Mouse (Mus musculus): ENCODE measurements around the gene Evl. TPM values are rescaled to one million over a fixed set of nuclear protein-coding genes. Genes with fewer than 3 reads are reported as not detected.
"Not testable (repeated sequence)": the region's sequence is repeated elsewhere in the genome, so short reads cannot be mapped to it uniquely, and the experiment has no call there.

Gene Evl
- polyA plus RNA-seq (2016; fragmentation: Nextera tagmentation; extraction: Ambion mirVana): 50.3 and 50.7 TPM in 2 replicates

GRCm38 (mm10) chr12:108554120-108554841 is at the start of gene Evl:
Gene Evl, plus strand, starts transcription at chr12:108554720.
- H3K27ac ChIP-seq: peak within 1 kb of the TSS; percentile 98
- no peaks in the 10 kb centered on the region for H3K27me3 ChIP-seq (ENCODE audit: low read depth, poor library complexity, severe bottlenecking)
- 2% methylated on average over 49 of the region's 50 CpGs for WGBS
- peaks cover 45% of the 10 kb centered on the region for H3K4me1 ChIP-seq
- peak; percentile 100 for DNase-seq (ENCODE audit: low spot score)
- H3K4me3 ChIP-seq: peak within 1 kb of the TSS; percentile 97
- no peaks in the 10 kb centered on the region for H3K9me3 ChIP-seq (replicated peaks)
- H3K36me3 ChIP-seq: no peaks in the 10 kb centered on the region

GRCm38 (mm10) chr12:108505846-108506245 is 48.7 kb upstream of the Evl start:
- peaks cover 6% of the 10 kb centered on the region; the same call in 1 of the 2 replicates for H3K36me3 ChIP-seq
- 77% methylated on average over 2 of the region's 2 CpGs for WGBS
- H3K4me1 ChIP-seq: peaks cover 10% of the 10 kb centered on the region; the same call in 1 of the 2 replicates
- no peak overlapping the region for H3K4me3 ChIP-seq
- no peak for DNase-seq (ENCODE audit: low spot score)
- H3K27ac ChIP-seq: no peak overlapping the region
- no peaks in the 10 kb centered on the region for H3K9me3 ChIP-seq (replicated peaks)
- no peaks in the 10 kb centered on the region for H3K27me3 ChIP-seq (ENCODE audit: low read depth, poor library complexity, severe bottlenecking)

DNA sequence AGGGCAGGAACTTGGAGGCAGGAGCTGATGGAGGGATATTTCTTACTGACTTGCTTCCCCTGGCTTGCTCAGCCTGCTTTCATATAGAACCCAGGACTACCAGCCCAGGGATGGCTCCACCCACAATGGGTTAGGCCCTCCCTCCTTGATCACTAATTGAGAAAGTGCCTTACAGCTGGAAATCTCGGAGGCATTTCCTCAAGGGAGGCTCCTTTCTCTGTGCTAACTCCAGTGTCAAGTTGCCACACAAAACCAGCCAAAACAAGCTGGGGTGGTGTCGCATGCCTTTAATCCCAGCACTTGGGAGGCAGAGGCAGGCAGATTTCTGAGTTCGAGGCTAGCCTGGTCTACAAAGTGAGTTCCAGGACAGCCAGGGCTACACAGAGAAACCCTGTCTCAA is 47.5 kb upstream of the Evl start:
- 79% methylated on average over 3 of the region's 3 CpGs for WGBS
- H3K4me3 ChIP-seq; DNase-seq (ENCODE audit: low spot score); H3K27me3 ChIP-seq (ENCODE audit: low read depth, poor library complexity, severe bottlenecking); H3K36me3 ChIP-seq; H3K27ac ChIP-seq; H3K9me3 ChIP-seq (replicated peaks): not testable (repeated sequence)
- H3K4me1 ChIP-seq: peaks cover 10% of the 10 kb centered on the region; the same call in 1 of the 2 replicates

- WGBS: 74% methylated on average over 7 of the region's 7 CpGs
- Histone ChIP-seq H3K4me1 (no peaks in the 10 kb centered on the region), H3K36me3 (peaks cover 19% of the 10 kb centered on the region), H3K9me3 (replicated peaks) (no peaks in the 10 kb centered on the region), H3K4me3 (no peak overlapping the region), H3K27ac (no peak overlapping the region), H3K27me3 (ENCODE audit: low read depth, poor library complexity, severe bottlenecking) (no peaks in the 10 kb centered on the region)
- DNase-seq (ENCODE audit: low spot score): no peak
Measured at GRCm38 (mm10) chr12:108510571-108510970, 43.9 kb upstream of the Evl start.

GRCm38 (mm10) chr12:108511009-108511408 is 43.5 kb upstream of the Evl start:
- H3K9me3 ChIP-seq (replicated peaks): no peaks in the 10 kb centered on the region
- H3K36me3 ChIP-seq: peaks cover 19% of the 10 kb centered on the region
- no peak for DNase-seq (ENCODE audit: low spot score)
- H3K4me3 ChIP-seq: no peak overlapping the region
- WGBS: 12% methylated on average over 3 of the region's 3 CpGs
- H3K27me3 ChIP-seq (ENCODE audit: low read depth, poor library complexity, severe bottlenecking): no peaks in the 10 kb centered on the region
- no peaks in the 10 kb centered on the region for H3K4me1 ChIP-seq
- no peak overlapping the region for H3K27ac ChIP-seq

GRCm38 (mm10) chr12:108515464-108515863 is 39.1 kb upstream of the Evl start:
- DNase-seq (ENCODE audit: low spot score): no peak
- Histone ChIP-seq H3K36me3 (peaks cover 32% of the 10 kb centered on the region), H3K4me3 (no peak overlapping the region), H3K4me1 (no peaks in the 10 kb centered on the region), H3K27me3 (ENCODE audit: low read depth, poor library complexity, severe bottlenecking) (no peaks in the 10 kb centered on the region), H3K27ac (no peak overlapping the region), H3K9me3 (replicated peaks) (no peaks in the 10 kb centered on the region)
- 94% methylated on average over 12 of the region's 12 CpGs for WGBS

DNA sequence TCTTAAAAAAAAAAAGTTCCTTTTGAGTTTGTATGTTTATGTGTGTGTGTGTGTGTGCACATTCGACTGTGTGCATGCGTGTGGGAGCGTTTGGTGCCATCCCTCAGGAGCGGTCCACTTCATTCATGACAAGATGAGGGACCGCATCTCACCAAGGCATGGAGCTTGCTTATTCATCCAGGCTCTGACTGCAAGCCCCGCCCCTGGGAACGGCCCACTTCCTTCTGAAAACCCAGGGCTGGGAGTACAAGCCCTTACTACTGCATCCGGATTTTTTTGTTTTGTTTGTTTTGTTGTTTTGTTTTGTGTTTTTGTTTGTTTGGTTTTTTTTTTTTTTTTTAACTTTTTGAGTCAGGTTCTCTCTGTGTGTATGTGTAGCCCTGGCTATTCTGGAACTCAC is 35.1 kb upstream of the Evl start:
- DNase-seq (ENCODE audit: low spot score): no peak
- no peak overlapping the region for H3K27ac ChIP-seq
- H3K9me3 ChIP-seq (replicated peaks): no peaks in the 10 kb centered on the region
- no peak overlapping the region for H3K4me3 ChIP-seq
- peaks cover 55% of the 10 kb centered on the region for H3K36me3 ChIP-seq
- 67% methylated on average over 8 of the region's 8 CpGs for WGBS
- H3K27me3 ChIP-seq (ENCODE audit: low read depth, poor library complexity, severe bottlenecking): no peaks in the 10 kb centered on the region
- H3K4me1 ChIP-seq: no peaks in the 10 kb centered on the region

DNA sequence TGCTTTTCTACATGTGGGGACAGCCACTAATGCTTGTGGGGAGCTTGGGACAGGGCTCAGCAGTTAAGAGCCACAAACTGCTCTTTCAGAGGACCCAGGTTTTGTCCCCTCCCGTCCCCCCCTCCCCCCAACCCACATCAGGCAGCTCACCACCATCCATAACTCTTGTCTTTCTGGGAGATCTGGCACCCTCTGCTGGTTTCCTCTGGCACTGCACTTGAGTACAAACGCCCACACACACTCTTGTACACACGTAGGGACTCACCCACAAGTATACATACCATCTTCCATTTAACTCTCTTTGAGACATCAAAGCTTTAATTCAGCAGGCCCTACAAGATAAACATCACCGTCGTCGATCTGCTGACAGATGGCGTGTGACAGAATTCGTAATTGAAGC is 25.3 kb upstream of the Evl start:
- Histone ChIP-seq H3K4me3 (no peak overlapping the region), H3K27ac (no peak overlapping the region), H3K36me3 (peaks cover 41% of the 10 kb centered on the region), H3K4me1 (0 out of 2 replicates have a peak, but pooled peaks cover 7% of the 10 kb centered on the region), H3K9me3 (replicated peaks) (no peaks in the 10 kb centered on the region), H3K27me3 (ENCODE audit: low read depth, poor library complexity, severe bottlenecking) (no peaks in the 10 kb centered on the region)
- peak; percentile 75 for DNase-seq (ENCODE audit: low spot score)
- WGBS: 48% methylated on average over 8 of the region's 8 CpGs

DNA sequence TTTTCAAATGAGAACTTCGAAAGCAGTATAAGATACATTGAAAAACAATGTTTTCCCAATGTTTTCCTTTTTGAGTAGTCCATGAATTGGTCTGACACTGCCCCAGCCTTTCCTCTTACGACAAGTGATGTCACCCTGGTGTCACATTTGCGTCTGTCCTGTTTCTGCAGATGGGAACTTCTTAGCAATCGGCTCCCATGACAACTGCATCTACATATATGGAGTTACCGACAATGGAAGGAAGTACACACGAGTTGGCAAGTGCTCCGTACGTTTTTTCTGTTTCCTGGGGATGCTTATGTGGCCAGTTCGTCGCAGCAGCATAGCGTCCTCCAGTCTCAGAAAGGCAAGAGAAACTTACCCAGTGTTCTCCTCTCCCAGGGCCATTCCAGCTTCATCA is 20.0 kb upstream of the Evl start:
- peaks cover 48% of the 10 kb centered on the region for H3K36me3 ChIP-seq

GRCm38 (mm10) chr12:108536461-108536860 is 18.1 kb upstream of the Evl start:
- Histone ChIP-seq H3K36me3 (peaks cover 40% of the 10 kb centered on the region), H3K27ac (no peak overlapping the region), H3K27me3 (ENCODE audit: low read depth, poor library complexity, severe bottlenecking) (no peaks in the 10 kb centered on the region), H3K4me1 (0 out of 2 replicates have a peak, but pooled peaks cover 4% of the 10 kb centered on the region), H3K9me3 (replicated peaks) (no peaks in the 10 kb centered on the region), H3K4me3 (no peak overlapping the region)
- DNase-seq (ENCODE audit: low spot score): peak; percentile 49
- 68% methylated on average over 10 of the region's 10 CpGs for WGBS

More for the DNA sequence above, 20.0 kb upstream of the Evl start:
- WGBS: 89% methylated on average over 11 of the region's 11 CpGs
- Histone ChIP-seq H3K4me1 (0 out of 2 replicates have a peak, but pooled peaks cover 4% of the 10 kb centered on the region), H3K9me3 (replicated peaks) (no peaks in the 10 kb centered on the region), H3K4me3 (no peak overlapping the region), H3K27ac (no peak overlapping the region), H3K27me3 (ENCODE audit: low read depth, poor library complexity, severe bottlenecking) (no peaks in the 10 kb centered on the region)
- no peak for DNase-seq (ENCODE audit: low spot score)

DNA sequence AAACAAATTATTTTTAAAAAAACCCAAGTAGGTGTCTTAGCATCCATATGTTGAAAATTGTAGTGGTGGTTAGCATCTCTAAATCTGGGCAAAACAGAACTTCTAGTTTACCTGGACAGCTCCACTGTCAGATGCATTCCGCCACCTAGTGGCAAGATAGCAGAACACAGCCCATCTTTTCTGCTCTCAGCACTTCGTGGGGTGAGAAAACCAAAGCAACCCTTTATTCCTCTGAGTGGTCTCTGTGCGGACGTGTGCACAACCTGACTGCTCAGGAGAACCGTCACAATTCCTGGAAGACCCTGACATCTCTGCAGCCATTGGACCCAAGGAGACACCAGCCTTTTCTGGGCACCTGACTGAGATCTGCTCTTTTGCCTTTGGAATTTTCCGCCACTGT is 13.4 kb upstream of the Evl start:
- WGBS: 27% methylated on average over 6 of the region's 6 CpGs
- DNase-seq (ENCODE audit: low spot score): peak; percentile 55
- H3K9me3 ChIP-seq (replicated peaks): no peaks in the 10 kb centered on the region
- H3K4me3 ChIP-seq: no peak overlapping the region
- H3K27ac ChIP-seq: no peak overlapping the region
- H3K36me3 ChIP-seq: peaks cover 21% of the 10 kb centered on the region
- peaks cover 2% of the 10 kb centered on the region for H3K4me1 ChIP-seq
- H3K27me3 ChIP-seq (ENCODE audit: low read depth, poor library complexity, severe bottlenecking): no peaks in the 10 kb centered on the region

GRCm38 (mm10) chr12:108546508-108547153 is 7.9 kb upstream of the Evl start:
- peaks cover 17% of the 10 kb centered on the region for H3K4me1 ChIP-seq
- no peak overlapping the region for H3K4me3 ChIP-seq
- DNase-seq (ENCODE audit: low spot score): no peak
- H3K36me3 ChIP-seq: no peaks in the 10 kb centered on the region
- WGBS: 9% methylated on average over 10 of the region's 10 CpGs
- peak overlapping the region; percentile 48; the same call in 1 of the 2 replicates for H3K27ac ChIP-seq
- H3K27me3 ChIP-seq (ENCODE audit: low read depth, poor library complexity, severe bottlenecking): no peaks in the 10 kb centered on the region
- no peaks in the 10 kb centered on the region for H3K9me3 ChIP-seq (replicated peaks)

- Histone ChIP-seq H3K9me3 (replicated peaks) (no peaks in the 10 kb centered on the region), H3K4me3 (no peak overlapping the region), H3K27me3 (ENCODE audit: low read depth, poor library complexity, severe bottlenecking) (no peaks in the 10 kb centered on the region), H3K36me3 (no peaks in the 10 kb centered on the region), H3K27ac (peak overlapping the region; percentile 34; the same call in 1 of the 2 replicates), H3K4me1 (peaks cover 17% of the 10 kb centered on the region)
- 59% methylated on average over 15 of the region's 15 CpGs for WGBS
- DNase-seq (ENCODE audit: low spot score): no peak
Measured at GRCm38 (mm10) chr12:108547251-108547875, 7.2 kb upstream of the Evl start.
